Mouse (Mus musculus) midbrain, embryonic 16.5 days (tissue): ENCODE data around the gene Nlrc5. TPM values are rescaled to one million over a fixed set of nuclear protein-coding genes. Genes with fewer than 3 reads are reported as not detected.

ENCODE experiments used
- ATAC-seq: fragments of 200-750 bp; cut with Nextera tagmentation; 2 replicates; pipeline ENCODE4 v1.8.0; 2017; ENCODE audit warnings: moderate TSS enrichment
- H3K27ac ChIP-seq: fragments of 300-500 bp; sonication (generic); 2 replicates; pipeline ENCODE4 v1.5.1; 2014; ENCODE audit warnings: mild to moderate bottlenecking, low read length, mixed read lengths
- H3K27me3 ChIP-seq: fragments of 300-500 bp; sonication (generic); 2 replicates; pipeline ENCODE4 v1.6.1; 2014; ENCODE audit warnings: low read depth, low read length, mixed read lengths; ENCODE audit not compliant: control insufficient read depth, insufficient read depth
- H3K36me3 ChIP-seq: fragments of 300-500 bp; sonication (generic); 2 replicates; pipeline ENCODE4 v1.6.1; 2014; ENCODE audit warnings: mild to moderate bottlenecking, low read length, moderate library complexity, mixed read lengths; ENCODE audit not compliant: control insufficient read depth, insufficient read depth
- H3K4me1 ChIP-seq: fragments of 300-500 bp; sonication (generic); 2 replicates; pipeline ENCODE4 v1.6.1; 2014; ENCODE audit warnings: mild to moderate bottlenecking, low read length, mixed read lengths; ENCODE audit not compliant: control insufficient read depth, insufficient read depth
- H3K4me2 ChIP-seq: fragments of 300-500 bp; sonication (generic); 2 replicates; pipeline ENCODE4 v1.6.1; 2014; ENCODE audit warnings: mild to moderate bottlenecking, low read length, mixed read lengths
- H3K4me3 ChIP-seq: fragments of 300-500 bp; sonication (generic); 2 replicates; pipeline ENCODE4 v1.5.1; 2014; ENCODE audit warnings: low read depth, mild to moderate bottlenecking, low read length, moderate library complexity, mixed read lengths
- H3K9ac ChIP-seq: fragments of 300-500 bp; sonication (generic); 2 replicates; pipeline ENCODE4 v1.6.1; 2014; ENCODE audit warnings: low read depth, low read length, mixed read lengths
- H3K9me3 ChIP-seq: fragments of 300-500 bp; sonication (generic); replicated peaks from 2 replicates; pipeline ENCODE4 v1.6.1; 2014; ENCODE audit warnings: mild to moderate bottlenecking, low read length, mixed read lengths; ENCODE audit not compliant: control insufficient read depth, poor library complexity, severe bottlenecking
- WGBS: fragments of 180-500 bp; shearing (Covaris S2); extraction: QIAGEN DNeasy Blood & Tissue Kit; methylation state at CpG from one replicate; pipeline ENCODE4 v1.1.7; 2014; 5-methylcytosine and 5-hydroxymethylcytosine counted together
- polyA plus RNA-seq: library from polyadenylated mRNA; unstranded; fragments of >200 nt; fragmentation: Nextera tagmentation; extraction: Ambion mirVana; gene quantifications from 2 replicates; pipeline ENCODE4 v1.2.1, GENCODE M21; 2015

The Nlrc5 gene
- polyA plus RNA-seq, 1 experiment from 2014 or later = 0.49 TPM

DNA sequence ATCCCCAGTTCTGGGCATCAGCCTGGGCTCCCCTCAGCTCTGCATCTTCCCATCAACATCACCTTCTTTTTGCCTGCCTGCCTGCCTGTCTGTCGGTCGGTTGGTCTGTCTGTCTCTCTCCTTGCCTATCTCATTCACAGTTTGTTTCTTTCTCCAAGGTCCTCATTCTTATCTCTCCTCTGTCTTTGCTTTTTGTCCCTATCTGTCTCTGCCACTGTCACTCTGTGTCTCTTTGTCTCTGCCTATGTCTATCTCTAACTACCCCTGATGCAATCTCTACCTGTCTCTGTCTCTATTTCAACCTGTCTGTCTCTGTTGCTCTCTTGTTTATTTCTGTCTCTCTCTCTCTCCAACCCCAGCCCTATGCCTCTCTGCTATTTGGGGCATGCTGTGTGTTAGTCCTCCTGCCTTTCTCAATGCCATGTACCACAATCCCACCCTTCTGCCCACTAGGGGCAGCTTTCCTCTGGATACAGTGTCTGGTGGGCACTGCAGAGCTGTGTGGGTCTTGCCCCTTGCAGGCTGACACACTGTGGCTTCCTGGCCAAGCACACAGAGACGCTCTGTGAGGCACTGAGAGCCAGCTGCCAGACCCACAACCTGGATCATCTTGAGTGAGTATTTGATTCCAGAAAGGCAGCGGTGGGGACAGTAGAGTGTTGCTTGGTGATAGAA, 55.8 kb downstream of the Nlrc5 start:
- WGBS = 73% methylated on average over 4 of the region's 4 CpGs
- Histone ChIP-seq H3K4me2 (no peak overlapping the region), H3K27me3 (no peaks in the 10 kb centered on the region), H3K36me3 (no peaks in the 10 kb centered on the region), H3K4me1 (peaks cover 6% of the 10 kb centered on the region; the same call in 1 of the 2 replicates), H3K4me3 (no peak overlapping the region), H3K9me3 (no peaks in the 10 kb centered on the region), H3K9ac (no peak overlapping the region), H3K27ac (no peak overlapping the region)
- ATAC-seq = no peak

DNA sequence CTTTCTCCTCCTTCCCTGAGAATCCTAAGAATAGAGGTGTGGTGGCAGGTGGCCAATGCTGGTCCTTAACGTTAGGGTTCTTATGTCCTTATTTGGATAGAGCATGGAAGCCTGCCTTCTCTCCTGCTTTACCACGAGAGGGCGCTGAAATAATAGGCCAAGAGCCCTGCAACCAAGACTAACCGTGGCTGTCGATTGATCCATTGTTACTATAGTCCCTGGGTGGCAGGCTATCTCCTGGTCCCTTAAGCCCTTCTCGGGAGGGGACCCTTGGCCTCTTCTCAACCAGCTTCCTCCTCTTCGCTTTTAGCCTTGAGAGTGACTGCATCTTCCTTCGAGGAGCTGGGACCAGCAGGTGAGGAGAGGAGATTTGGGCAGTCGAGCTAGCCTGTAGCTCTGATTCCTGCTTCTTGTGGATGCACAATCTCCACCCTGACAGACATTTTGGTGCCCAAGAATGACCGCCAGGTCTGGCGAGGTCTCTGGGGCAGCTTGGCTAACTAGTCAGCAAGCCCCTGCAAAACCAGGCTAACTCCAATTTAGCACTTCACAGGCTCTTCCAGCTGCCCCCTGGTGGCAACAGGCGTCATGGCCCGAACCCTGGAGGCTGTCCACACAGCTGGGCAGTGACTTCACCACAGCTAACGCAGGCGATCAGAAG, 58.0 kb downstream of the Nlrc5 start:
- Histone ChIP-seq H3K9ac (peak overlapping the region; percentile 67), H3K36me3 (no peaks in the 10 kb centered on the region), H3K27me3 (no peaks in the 10 kb centered on the region), H3K4me2 (peak overlapping the region; percentile 64), H3K9me3 (no peaks in the 10 kb centered on the region), H3K27ac (no peak overlapping the region), H3K4me1 (peaks cover 6% of the 10 kb centered on the region; the same call in 1 of the 2 replicates), H3K4me3 (peak overlapping the region; percentile 26)
- ATAC-seq = peak; percentile 93
- 4% methylated on average over 15 of the region's 15 CpGs for WGBS

DNA sequence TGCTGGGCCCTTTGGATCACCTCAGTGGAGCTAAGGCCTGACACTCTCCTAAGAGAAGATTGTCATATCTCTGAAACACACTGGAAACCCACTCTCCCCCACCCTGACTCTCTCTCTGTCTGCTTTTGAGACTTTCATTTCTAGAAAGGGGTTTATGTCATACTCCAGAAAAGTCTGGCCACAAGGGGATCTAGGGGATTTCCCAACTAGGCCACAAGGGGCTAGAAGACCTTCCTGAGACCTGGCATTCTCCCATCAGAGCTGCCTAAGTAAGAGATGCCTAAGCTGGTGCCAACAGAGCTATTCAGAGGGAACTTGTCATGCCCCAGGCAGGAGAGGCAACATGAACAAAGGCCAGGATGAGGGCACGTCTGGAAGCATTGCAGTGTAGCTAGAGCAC, 59.1 kb downstream of the Nlrc5 start:
- peaks cover 6% of the 10 kb centered on the region; the same call in 1 of the 2 replicates for H3K4me1 ChIP-seq
- ATAC-seq = no peak
- no peak overlapping the region for H3K4me3 ChIP-seq
- no peak overlapping the region for H3K4me2 ChIP-seq
- no peaks in the 10 kb centered on the region for H3K36me3 ChIP-seq
- H3K27me3 ChIP-seq = no peaks in the 10 kb centered on the region
- H3K9me3 ChIP-seq = no peaks in the 10 kb centered on the region
- H3K9ac ChIP-seq = peak overlapping the region; percentile 20; the same call in 1 of the 2 replicates
- WGBS = 18% methylated on average over 1 of the region's 1 CpGs
- no peak overlapping the region for H3K27ac ChIP-seq

DNA sequence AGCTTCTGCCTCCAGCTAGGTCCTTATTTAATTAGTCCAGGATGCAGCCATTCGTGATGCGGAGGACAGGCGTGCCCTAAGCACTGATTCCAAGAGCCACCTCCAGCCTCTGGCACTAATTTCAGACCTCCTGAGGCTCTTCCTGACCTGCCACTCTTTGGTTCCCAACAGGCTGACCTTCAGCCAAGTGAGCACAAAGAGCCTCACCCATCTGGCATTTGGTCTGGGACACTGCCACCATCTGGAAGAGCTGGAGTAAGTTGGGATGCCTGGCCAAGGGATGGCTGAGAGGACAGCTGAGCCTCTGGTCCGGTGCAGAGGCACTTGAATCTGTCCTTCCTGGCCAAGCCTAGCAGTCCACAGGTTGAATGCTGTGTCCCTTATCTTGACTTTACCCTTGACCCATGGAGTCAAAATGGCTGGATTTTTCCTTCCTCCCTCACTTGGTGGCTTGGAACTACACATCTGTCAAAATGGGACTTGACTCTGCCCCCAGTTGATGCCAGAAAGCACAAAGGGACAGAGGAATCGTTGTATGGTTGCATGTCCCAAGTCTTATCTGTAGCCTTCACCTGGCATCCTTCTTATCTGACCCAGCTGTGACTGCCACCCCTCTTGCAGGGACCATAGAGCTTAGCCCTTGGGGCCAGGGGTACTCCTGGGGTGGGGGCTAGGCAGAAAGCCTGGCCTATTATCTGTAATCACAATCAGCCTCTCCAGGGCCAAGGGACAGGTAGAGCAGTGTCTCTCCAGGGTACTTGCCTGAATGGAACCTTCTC, 81.5 kb downstream of the Nlrc5 start:
- no peak overlapping the region for H3K27ac ChIP-seq
- WGBS = 54% methylated on average over 5 of the region's 5 CpGs
- no peaks in the 10 kb centered on the region for H3K36me3 ChIP-seq
- no peaks in the 10 kb centered on the region for H3K4me1 ChIP-seq
- no peaks in the 10 kb centered on the region for H3K27me3 ChIP-seq
- ATAC-seq = no peak
- H3K4me3 ChIP-seq = no peak overlapping the region
- H3K4me2 ChIP-seq = no peak overlapping the region
- H3K9ac ChIP-seq = no peak overlapping the region
- H3K9me3 ChIP-seq = no peaks in the 10 kb centered on the region

DNA sequence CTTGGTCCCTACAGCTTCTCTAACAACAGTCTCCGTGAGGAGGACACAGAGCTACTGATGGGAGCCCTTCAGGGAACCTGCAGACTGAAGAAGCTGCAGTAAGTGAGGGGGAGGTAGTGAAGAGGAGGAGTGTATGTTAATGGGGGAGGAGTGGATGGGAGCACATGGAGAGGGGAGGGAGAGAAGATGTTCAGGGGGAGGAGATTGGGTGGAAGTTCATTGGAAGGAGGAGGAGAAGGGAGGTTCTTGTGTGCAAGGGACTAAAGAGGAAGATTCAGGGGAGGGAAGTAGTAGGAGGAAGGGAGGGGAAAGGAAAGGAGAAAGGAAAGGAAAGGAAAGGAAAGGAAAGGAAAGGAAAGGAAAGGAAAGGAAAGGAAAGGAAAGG, 82.0 kb downstream of the Nlrc5 start:
- Histone ChIP-seq H3K9ac (no peak overlapping the region), H3K36me3 (no peaks in the 10 kb centered on the region), H3K4me2 (no peak overlapping the region), H3K27ac (no peak overlapping the region), H3K4me1 (no peaks in the 10 kb centered on the region), H3K27me3 (no peaks in the 10 kb centered on the region), H3K4me3 (no peak overlapping the region), H3K9me3 (no peaks in the 10 kb centered on the region)
- ATAC-seq = no peak
- WGBS = 35% methylated on average over 1 of the region's 1 CpGs

DNA sequence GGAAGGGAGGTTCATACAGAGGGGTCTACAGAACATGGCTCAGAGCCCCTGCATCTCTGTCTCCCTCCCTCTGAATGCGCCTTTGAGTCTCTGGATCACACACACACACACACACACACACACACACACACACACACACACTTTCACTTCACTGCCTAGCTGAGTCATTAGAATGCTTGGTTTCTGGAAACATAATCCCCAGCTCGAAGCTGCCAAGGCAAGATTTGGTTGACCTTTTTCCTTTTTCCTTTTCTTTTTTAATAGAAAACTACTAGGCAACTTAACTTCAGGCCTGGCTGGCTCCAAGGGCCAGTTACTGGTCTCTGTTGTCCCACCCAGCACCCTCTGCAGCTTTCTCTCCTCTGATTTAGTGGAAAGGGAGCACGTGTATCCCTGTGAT, 82.6 kb downstream of the Nlrc5 start:
- H3K27ac ChIP-seq = no peak overlapping the region
- ATAC-seq = no peak
- H3K9ac ChIP-seq = no peak overlapping the region
- WGBS = 49% methylated on average over 3 of the region's 3 CpGs
- no peak overlapping the region for H3K4me2 ChIP-seq
- H3K27me3 ChIP-seq = no peaks in the 10 kb centered on the region
- no peaks in the 10 kb centered on the region for H3K4me1 ChIP-seq
- H3K4me3 ChIP-seq = no peak overlapping the region
- no peaks in the 10 kb centered on the region for H3K9me3 ChIP-seq
- H3K36me3 ChIP-seq = no peaks in the 10 kb centered on the region

DNA sequence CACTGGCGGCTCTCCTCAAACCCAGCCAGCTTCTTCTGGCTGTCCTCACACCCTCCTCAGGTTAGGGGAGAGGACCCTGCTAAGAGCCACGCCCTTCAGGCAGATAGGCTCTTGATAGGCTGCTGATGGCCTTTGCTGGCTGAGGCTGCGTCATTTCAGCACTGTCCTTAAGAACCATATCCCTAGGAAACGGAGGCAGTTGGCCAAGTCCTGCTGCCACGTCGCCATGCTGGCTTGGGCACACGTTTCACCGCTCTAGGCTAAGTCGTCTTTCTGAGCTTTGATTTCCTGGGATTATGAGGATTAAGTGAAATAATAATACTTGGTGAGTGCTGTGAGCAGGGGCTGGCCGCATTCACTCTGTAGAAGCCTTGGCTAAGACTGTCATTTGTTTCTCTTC, 84.2 kb downstream of the Nlrc5 start:
- no peak for ATAC-seq
- no peaks in the 10 kb centered on the region for H3K4me1 ChIP-seq
- no peak overlapping the region for H3K9ac ChIP-seq
- no peaks in the 10 kb centered on the region for H3K27me3 ChIP-seq
- H3K27ac ChIP-seq = no peak overlapping the region
- no peak overlapping the region for H3K4me3 ChIP-seq
- no peaks in the 10 kb centered on the region for H3K9me3 ChIP-seq
- H3K36me3 ChIP-seq = no peaks in the 10 kb centered on the region
- WGBS = 62% methylated on average over 10 of the region's 10 CpGs
- no peak overlapping the region for H3K4me2 ChIP-seq

DNA sequence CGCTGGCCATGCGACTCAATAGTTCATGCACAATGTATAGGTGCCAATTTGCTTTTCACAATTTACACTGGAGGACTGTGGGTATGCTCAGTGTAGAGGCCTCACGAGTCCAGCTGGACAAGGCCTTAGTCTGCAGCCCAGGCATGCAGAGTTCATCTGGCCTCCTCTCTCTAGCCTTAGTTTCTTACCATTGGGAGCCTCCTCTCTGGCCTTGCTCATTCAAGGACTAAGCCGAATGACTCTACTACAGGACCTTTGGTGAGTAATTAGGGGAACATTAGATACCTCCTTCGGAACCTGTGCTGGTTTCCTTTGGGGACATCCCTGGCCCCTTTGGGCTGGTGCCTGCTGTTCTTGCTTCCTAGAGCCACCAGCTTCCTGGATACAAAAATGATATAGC, 84.9 kb downstream of the Nlrc5 start:
- Histone ChIP-seq H3K27ac (no peak overlapping the region), H3K4me1 (no peaks in the 10 kb centered on the region), H3K4me3 (no peak overlapping the region), H3K36me3 (no peaks in the 10 kb centered on the region), H3K9ac (no peak overlapping the region), H3K4me2 (no peak overlapping the region), H3K9me3 (no peaks in the 10 kb centered on the region), H3K27me3 (no peaks in the 10 kb centered on the region)
- 93% methylated on average over 5 of the region's 5 CpGs for WGBS
- ATAC-seq = no peak

DNA sequence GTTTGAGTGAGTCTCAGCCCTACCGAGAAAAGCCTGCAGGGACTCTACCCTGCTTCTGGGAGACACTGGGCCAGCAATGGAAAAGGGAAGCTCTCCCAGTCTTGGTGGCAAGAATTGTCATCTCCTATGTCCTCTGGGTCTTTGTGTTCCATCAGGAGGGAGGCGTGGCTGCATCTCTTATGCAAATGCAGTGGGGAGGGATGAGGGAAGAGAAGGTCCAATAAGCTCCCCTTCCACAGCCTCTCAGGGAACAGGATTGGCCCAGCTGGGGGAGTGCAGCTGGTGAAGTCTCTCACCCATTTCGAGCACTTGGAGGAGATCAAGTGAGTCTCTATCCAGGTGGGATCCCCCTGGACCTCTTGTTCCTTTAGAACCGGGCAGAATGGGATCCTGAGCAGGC, 87.3 kb downstream of the Nlrc5 start:
- Histone ChIP-seq H3K27ac (no peak overlapping the region), H3K4me2 (no peak overlapping the region), H3K4me1 (no peaks in the 10 kb centered on the region), H3K9ac (no peak overlapping the region), H3K36me3 (no peaks in the 10 kb centered on the region), H3K4me3 (no peak overlapping the region), H3K9me3 (no peaks in the 10 kb centered on the region), H3K27me3 (no peaks in the 10 kb centered on the region)
- no peak for ATAC-seq
- 66% methylated on average over 4 of the region's 4 CpGs for WGBS
